Mouse (Mus musculus) MEL (cell line): ENCODE results near the gene Cdc42bpa. TPM values are rescaled to one million over a fixed set of nuclear protein-coding genes. Genes with fewer than 3 reads are reported as not detected.
A peak's percentile ranks its signal among the peaks of the same experiment; 100 is the strongest.

Experiments used
- DNase-seq: peaks from one replicate; pipeline ENCODE4 v3.0.0; 2011; ENCODE audit warnings: low read depth, low spot score
- H3K27ac ChIP-seq: 2 replicates; pipeline ENCODE4 v1.5.1; 2012; ENCODE audit warnings: low read depth, mild to moderate bottlenecking, control low read depth, low read length, moderate library complexity; ENCODE audit not compliant: control insufficient read depth
- H3K27me3 ChIP-seq, 2 experiments: fragments of 150-350 bp in 1 of 2; sonication (generic) in 1 of 2; 2 replicates each; pipeline ENCODE4 v1.6.1; 2012; ENCODE audit warnings: low read length in 2 of 2, mild to moderate bottlenecking in 2 of 2, improper control_type of control experiment in 1 of 2, moderate library complexity in 1 of 2; ENCODE audit not compliant: insufficient read depth in 2 of 2, control insufficient read depth in 1 of 2
- H3K36me3 ChIP-seq, 2 experiments: 2 replicates each; pipeline ENCODE4 v1.6.1; 2012 to 2014; ENCODE audit warnings: low read length in 2 of 2, improper control_type of control experiment in 1 of 2, inconsistent platforms in 1 of 2, mild to moderate bottlenecking in 1 of 2; ENCODE audit not compliant: insufficient read depth in 2 of 2, control insufficient read depth in 1 of 2
- H3K4me1 ChIP-seq, 2 experiments: fragments of 150-350 bp in 1 of 2; sonication (generic) in 1 of 2; 2 replicates each; pipeline ENCODE4 v1.6.1; 2012; ENCODE audit warnings: low read length in 2 of 2, improper control_type of control experiment in 1 of 2, mild to moderate bottlenecking in 1 of 2; ENCODE audit not compliant: insufficient read depth in 2 of 2, control insufficient read depth in 1 of 2
- H3K4me3 ChIP-seq, 2 experiments: fragments of 150-350 bp in 1 of 2; sonication (generic) in 1 of 2; 2 replicates each; pipeline ENCODE4 v1.5.1; 2012; ENCODE audit warnings: low read depth in 2 of 2, low read length in 2 of 2, mild to moderate bottlenecking in 2 of 2, moderate library complexity in 2 of 2, control low read depth in 1 of 2, improper control_type of control experiment in 1 of 2; ENCODE audit not compliant: control insufficient read depth in 1 of 2, insufficient read depth in 1 of 2
- H3K79me2 ChIP-seq: 2 replicates; pipeline ENCODE4 v1.6.1; 2012; ENCODE audit warnings: mild to moderate bottlenecking, low read length, moderate library complexity; ENCODE audit not compliant: control insufficient read depth, poor library complexity, insufficient read depth
- H3K9ac ChIP-seq: 2 replicates; pipeline ENCODE4 v1.6.1; 2012; ENCODE audit warnings: low read depth, mild to moderate bottlenecking, control low read depth, low read length, moderate library complexity; ENCODE audit not compliant: control insufficient read depth, poor library complexity, severe bottlenecking
- H3K9me3 ChIP-seq: fragments of 150-350 bp; sonication (generic); replicated peaks from 2 replicates; pipeline ENCODE4 v1.6.1; 2012; ENCODE audit warnings: mild to moderate bottlenecking, low read length, improper control_type of control experiment, moderate library complexity; ENCODE audit not compliant: insufficient read depth
- CTCF ChIP-seq, 3 experiments: IDR thresholded peaks in 2 of 3; conservative IDR thresholded peaks in 1 of 3; 2 replicates each; pipeline ENCODE4 v1.5.1; 2011 to 2012; ENCODE audit warnings: low read length in 3 of 3, low read depth in 2 of 3, mild to moderate bottlenecking in 2 of 3, improper control_type of control experiment in 1 of 3, inconsistent platforms in 1 of 3, mixed read lengths in 1 of 3, moderate library complexity in 1 of 3; ENCODE audit not compliant: control insufficient read depth in 1 of 3, insufficient read depth in 1 of 3, poor library complexity in 1 of 3, severe bottlenecking in 1 of 3
- EP300 ChIP-seq, 2 experiments: IDR thresholded peaks; 2 replicates each; pipeline ENCODE4 v1.6.1; 2011; ENCODE audit warnings: improper control_type of control experiment in 2 of 2, low read length in 2 of 2, low read depth in 1 of 2, mild to moderate bottlenecking in 1 of 2
- ETS1 ChIP-seq: IDR thresholded peaks from 2 replicates; pipeline ENCODE4 v1.6.1; 2012; ENCODE audit warnings: low read depth, mild to moderate bottlenecking, inconsistent platforms, low read length, improper control_type of control experiment, moderate library complexity
- GABPA ChIP-seq: IDR thresholded peaks from 2 replicates; pipeline ENCODE4 v1.6.1; 2012; ENCODE audit warnings: low read depth, mild to moderate bottlenecking, inconsistent platforms, low read length, improper control_type of control experiment, moderate library complexity
- KAT2A ChIP-seq: conservative IDR thresholded peaks from 2 replicates; pipeline ENCODE4 v1.6.1; 2012; ENCODE audit warnings: low read depth, low read length, improper control_type of control experiment, inconsistent platforms
- POLR2AphosphoS2 ChIP-seq: IDR thresholded peaks from 2 replicates; pipeline ENCODE4 v1.6.1; 2011; ENCODE audit warnings: low read length, improper control_type of control experiment
- RAD21 ChIP-seq: IDR thresholded peaks from 2 replicates; pipeline ENCODE4 v1.6.1; 2011; ENCODE audit warnings: mild to moderate bottlenecking, low read depth, low read length, improper control_type of control experiment
- SMC3 ChIP-seq: IDR thresholded peaks from 2 replicates; pipeline ENCODE4 v1.6.1; 2011; ENCODE audit warnings: low read depth, low read length, improper control_type of control experiment
- ZC3H11A ChIP-seq: IDR thresholded peaks from 2 replicates; pipeline ENCODE4 v1.6.1; 2012; ENCODE audit warnings: low read depth, mild to moderate bottlenecking, inconsistent platforms, low read length, improper control_type of control experiment
- polyA plus RNA-seq, 2 experiments: library from polyadenylated mRNA; stranded (reverse) in 1 of 2; unstranded in 1 of 2; fragments of >175 nt in 1 of 2; fragments of >200 nt in 1 of 2; gene quantifications; 2 replicates each; pipeline versions ENCODE4 v1.2.1 to v1.2.4; 2012; ENCODE audit warnings: low replicate concordance in 2 of 2, low read depth in 1 of 2; ENCODE audit not compliant: insufficient read length in 2 of 2, insufficient read depth in 1 of 2, missing spikeins in 1 of 2
- total RNA-seq: library from RNA; depleted of rRNA; stranded (reverse); fragments of 300-350 nt; gene quantifications from 2 replicates; pipeline ENCODE4 v1.2.3, GENCODE M21; 2012; rRNA removed

Gene Cdc42bpa
- total and polyA plus RNA-seq, 3 experiments, result 7.7 to 14.6 TPM; not detected in 1

- Histone ChIP-seq H3K36me3 (no peaks in the 10 kb centered on the region), H3K4me3 (no peak overlapping the region), H3K27me3 (no peaks in the 10 kb centered on the region), H3K9ac (no peak overlapping the region), H3K79me2 (no peaks in the 10 kb centered on the region), H3K27ac (no peak overlapping the region), H3K9me3 (no peaks in the 10 kb centered on the region), H3K4me1 (no peaks in the 10 kb centered on the region)
- TF ChIP-seq GABPA (no peak), SMC3 (peak; percentile 98), KAT2A (no peak), CTCF (IDR thresholded peaks at IDR 0.05 in 2 of 3, conservative IDR thresholded peaks at IDR 0.05 in 1 of 3; ENCODE audit: control insufficient read depth in 1 of 3, insufficient read depth in 1 of 3, low read depth in 2 of 3, low read length in 3 of 3, poor library complexity in 1 of 3, severe bottlenecking in 1 of 3) (peak; percentile 95 to 98 (median 96)), ETS1 (no peak), RAD21 (peak; percentile 96), EP300 (IDR thresholded peaks at IDR 0.05; ENCODE audit: low read depth in 1 of 2, low read length in 2 of 2) (no peak), POLR2AphosphoS2 (no peak), ZC3H11A (peak; percentile 90)
- DNase-seq, result peak; percentile 79
These were observed 254.8 kb downstream of the Cdc42bpa start for GRCm38 (mm10) chr1:180215044-180215443.

Other genes with a start within 250 kb of the Cdc42bpa start
- gene Kif28, start 215.2 kb upstream of the Cdc42bpa start, total RNA-seq, result 0.03 and 0.27 TPM in 2 replicates
- under 1 TPM in 1 of 2 experiments, not detected in 1; 0.13 TPM for gene Kif28, start 215.2 kb upstream of the Cdc42bpa start, polyA plus RNA-seq
- 4.2 and 5.2 TPM in 2 replicates for gene Gm10518, start 157.1 kb upstream of the Cdc42bpa start, total RNA-seq
- gene Gm10518, start 157.1 kb upstream of the Cdc42bpa start, polyA plus RNA-seq, result under 1 TPM in 1 of 2 experiments, not detected in 1; 0.42 TPM
- gene Ahctf1, start 156.8 kb upstream of the Cdc42bpa start, total RNA-seq, result 56.7 and 56.9 TPM in 2 replicates
- 100 to 1,000 TPM in 1 of 2 experiments, 10 to 100 TPM in 1; 70.8 to 489 TPM for gene Ahctf1, start 156.8 kb upstream of the Cdc42bpa start, polyA plus RNA-seq
- gene Coq8a, start 239.1 kb downstream of the Cdc42bpa start, total RNA-seq, result 0.95 and 1.5 TPM in 2 replicates
- gene Coq8a, start 239.1 kb downstream of the Cdc42bpa start, polyA plus RNA-seq, result 1 to 10 TPM in 1 of 2 experiments, not detected in 1; 2.1 TPM